Mouse (Mus musculus) stomach, postnatal 0 days (tissue): ENCODE data around the gene Cep170.

Source experiments
- CTCF ChIP-seq: IDR thresholded peaks from 2 replicates; pipeline ENCODE4 v1.5.1; 2016; ENCODE audit warnings: antibody characterized with exemption, low read depth, mild to moderate bottlenecking, moderate library complexity
- EP300 ChIP-seq: optimal IDR thresholded peaks from 2 replicates; pipeline ENCODE3; 2016; ENCODE audit warnings: antibody characterized with exemption

DNA sequence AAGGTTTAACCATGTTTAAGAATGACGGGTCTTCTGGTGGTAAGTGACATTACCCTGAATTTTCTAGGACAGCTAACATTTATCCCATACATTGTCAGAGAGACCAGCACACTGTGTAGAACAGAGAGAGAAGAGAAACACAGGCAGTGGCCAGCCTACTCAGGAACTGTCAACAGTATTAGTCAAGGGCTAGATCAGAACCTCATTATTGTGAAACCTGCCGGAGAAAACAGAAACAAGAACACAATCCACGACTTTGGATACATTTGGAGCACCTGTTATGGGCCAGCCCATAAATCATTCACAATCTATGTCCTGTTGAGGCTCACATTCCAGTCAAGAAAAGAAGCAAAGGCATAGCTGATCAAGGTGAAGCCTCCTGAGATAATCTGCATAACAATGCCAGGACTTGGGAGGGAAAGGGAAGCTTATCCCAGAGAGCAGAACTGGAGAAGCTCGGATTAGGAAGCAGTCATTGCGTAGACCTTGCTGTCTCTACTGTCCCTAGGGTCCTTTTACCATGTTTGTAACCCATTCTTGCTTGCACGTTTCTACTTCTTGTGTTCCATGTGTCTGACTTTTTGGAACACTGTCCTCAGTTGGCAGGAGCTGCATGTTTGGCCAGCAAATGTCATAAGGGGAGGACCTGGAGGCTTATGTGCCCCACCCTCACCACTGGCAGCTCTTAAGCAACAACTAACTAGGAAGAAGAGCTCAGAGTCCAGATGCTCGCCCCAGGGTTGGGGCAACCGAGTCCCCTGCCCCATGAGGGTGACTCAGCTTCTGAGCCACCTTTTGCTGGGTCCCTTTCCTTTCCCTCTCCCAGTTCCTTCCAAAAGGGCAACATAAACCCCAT, 89.8 kb downstream of the Cep170 start:
- TF ChIP-seq CTCF (no peak), EP300 (no peak)
